Mouse (Mus musculus) megakaryocyte, embryonic 14.5 days (primary cell): ENCODE data around the gene Spag8.

Experiments used
- FLI1 ChIP-seq: IDR thresholded peaks from 2 replicates; pipeline ENCODE4 v1.6.1; 2012; ENCODE audit warnings: low read length, inconsistent platforms, mixed read lengths
- GATA1 ChIP-seq: IDR thresholded peaks from 3 replicates; pipeline ENCODE4 v1.6.1; 2012; ENCODE audit warnings: mixed read lengths, low read length, inconsistent platforms, borderline replicate concordance

- TF ChIP-seq GATA1 (no peak), FLI1 (no peak)
Observed at GRCm38 (mm10) chr4:43691026-43691425, 37.6 kb upstream of the Spag8 start.
